Mouse (Mus musculus) heart, embryonic 15.5 days (tissue): Measurements from ENCODE around the gene Lyzl4. TPM values are rescaled to one million over a fixed set of nuclear protein-coding genes. Genes with fewer than 3 reads are reported as not detected.

Experiments used
- ATAC-seq: fragments of 200-750 bp; cut with Nextera tagmentation; replicated peaks from 2 replicates; pipeline ENCODE4 v1.8.0; 2017; ENCODE audit warnings: low read depth, moderate TSS enrichment; ENCODE audit not compliant: insufficient number of reproducible peaks, insufficient read depth, low FRiP score
- H3K27ac ChIP-seq: fragments of 300-500 bp; sonication (generic); 2 replicates; pipeline ENCODE4 v1.5.1; 2015; ENCODE audit warnings: mild to moderate bottlenecking, inconsistent platforms
- H3K27me3 ChIP-seq: fragments of 300-500 bp; sonication (generic); 2 replicates; pipeline ENCODE4 v1.6.1; 2015; ENCODE audit warnings: inconsistent platforms
- H3K36me3 ChIP-seq: fragments of 300-500 bp; sonication (generic); 2 replicates; pipeline ENCODE4 v1.6.1; 2015; ENCODE audit warnings: mild to moderate bottlenecking, inconsistent platforms
- H3K4me1 ChIP-seq: fragments of 300-500 bp; sonication (generic); replicated peaks from 2 replicates; pipeline ENCODE4 v1.6.1; 2015; ENCODE audit warnings: inconsistent platforms
- H3K4me2 ChIP-seq: fragments of 300-500 bp; sonication (generic); 2 replicates; pipeline ENCODE4 v1.6.1; 2015; ENCODE audit warnings: inconsistent platforms, mild to moderate bottlenecking, moderate library complexity
- H3K4me3 ChIP-seq: fragments of 300-500 bp; sonication (generic); 2 replicates; pipeline ENCODE4 v1.5.1; 2015; ENCODE audit warnings: mild to moderate bottlenecking, inconsistent platforms
- H3K9ac ChIP-seq: fragments of 300-500 bp; sonication (generic); 2 replicates; pipeline ENCODE4 v1.6.1; 2015; ENCODE audit warnings: mild to moderate bottlenecking, inconsistent platforms
- H3K9me3 ChIP-seq: fragments of 300-500 bp; sonication (generic); replicated peaks from 2 replicates; pipeline ENCODE4 v1.6.1; 2016; ENCODE audit warnings: inconsistent platforms
- WGBS: fragments of 180-500 bp; shearing (Covaris S2); methylation state at CpG from one replicate; pipeline ENCODE4 v1.1.7; 2015; ENCODE audit warnings: mixed read lengths; 5-methylcytosine and 5-hydroxymethylcytosine counted together
- polyA plus RNA-seq: library from polyadenylated mRNA; unstranded; fragments of >200 nt; fragmentation: Nextera tagmentation; extraction: Ambion mirVana; gene quantifications from 2 replicates; pipeline ENCODE4 v1.2.1, GENCODE M21; 2015

Lyzl4 gene
- polyA plus RNA-seq, 1 experiment from 2014 or later: 0.13 TPM

- H3K27ac ChIP-seq: no peak overlapping the region
- H3K36me3 ChIP-seq: no peaks in the 10 kb centered on the region
- no peak for ATAC-seq
- peaks cover 42% of the 10 kb centered on the region for H3K27me3 ChIP-seq
- H3K9me3 ChIP-seq: no peaks in the 10 kb centered on the region
- 46% methylated on average over 7 of the region's 7 CpGs for WGBS
- H3K4me2 ChIP-seq: no peak overlapping the region
- no peak overlapping the region for H3K9ac ChIP-seq
- H3K4me1 ChIP-seq: peaks cover 12% of the 10 kb centered on the region
- no peak overlapping the region for H3K4me3 ChIP-seq
Measured at GRCm38 (mm10) chr9:121647026-121647425, 5.1 kb upstream of the Lyzl4 start.

DNA sequence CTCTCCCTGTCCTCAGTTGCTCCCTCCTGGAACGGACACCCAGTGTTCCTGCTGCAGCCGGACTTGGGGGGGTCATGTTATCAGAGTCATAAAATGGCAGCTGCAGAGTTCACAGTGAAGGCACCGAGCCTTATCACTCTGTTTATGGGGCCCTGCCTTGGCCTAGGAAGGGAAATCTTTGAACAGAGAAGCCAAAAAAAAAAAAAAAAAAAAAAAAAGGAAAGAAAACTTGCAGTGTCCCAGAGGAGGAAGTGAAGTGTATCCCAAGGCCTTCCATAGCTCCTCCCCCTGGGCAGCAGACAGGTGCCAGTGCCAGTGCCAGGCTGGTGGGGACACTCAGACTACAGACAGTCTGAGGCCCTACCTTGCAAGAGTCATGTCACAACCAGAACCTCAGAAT lies 3.0 kb upstream of the Lyzl4 start:
- Histone ChIP-seq H3K27me3 (peaks cover 63% of the 10 kb centered on the region), H3K4me1 (peaks cover 21% of the 10 kb centered on the region), H3K4me2 (no peak overlapping the region), H3K9ac (no peak overlapping the region), H3K27ac (no peak overlapping the region), H3K36me3 (no peaks in the 10 kb centered on the region), H3K4me3 (no peak overlapping the region), H3K9me3 (no peaks in the 10 kb centered on the region)
- 28% methylated on average over 3 of the region's 3 CpGs for WGBS
- no peak for ATAC-seq

DNA sequence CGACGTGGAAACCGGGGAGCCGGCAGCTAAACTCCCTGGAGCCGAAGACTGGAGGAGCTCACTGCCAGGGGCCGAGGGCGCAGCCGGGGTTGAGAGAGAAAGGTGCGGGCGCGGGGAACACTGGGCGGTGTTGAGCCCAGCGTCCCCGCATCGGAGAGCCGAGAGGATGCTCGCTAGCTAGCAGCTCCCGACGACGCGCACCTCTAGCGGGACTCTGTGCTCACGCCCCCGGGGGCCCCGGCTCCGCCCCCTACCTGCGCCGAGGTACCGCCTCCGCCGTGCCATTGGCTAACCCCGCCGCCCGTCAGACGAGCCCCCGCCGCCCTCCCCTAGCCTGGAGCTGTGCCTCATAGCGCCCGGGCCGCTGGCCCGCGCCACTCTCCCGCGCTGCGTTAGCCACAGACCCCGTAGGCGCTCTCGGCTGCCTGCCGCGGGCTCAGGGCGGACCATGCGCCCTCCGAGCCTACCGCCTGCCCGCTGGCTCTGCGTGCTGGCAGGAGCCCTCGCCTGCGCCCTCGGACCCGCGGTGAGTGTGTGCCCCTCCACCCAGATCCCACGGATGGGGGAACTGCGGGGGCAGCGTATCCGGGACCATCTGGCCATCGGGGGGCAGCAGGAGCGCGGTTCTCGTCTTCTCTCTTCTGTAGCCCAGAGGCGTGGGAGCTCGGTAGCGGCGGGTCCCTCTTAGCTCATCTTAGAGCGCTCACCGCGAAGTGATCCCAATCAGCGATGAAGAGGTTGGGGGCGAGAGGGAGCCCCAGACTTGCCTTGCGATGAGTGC lies 695 bp upstream of the Lyzl4 start, which contains the start of gene Vipr1:
Gene Vipr1, plus strand, starts transcription at position 316 of the 781 bp plus-strand sequence.
- under 1% methylated on average over 65 of the region's 79 CpGs for WGBS
- Histone ChIP-seq H3K9me3 (no peaks in the 10 kb centered on the region), H3K4me3 (peak within 1 kb of the TSS; percentile 53), H3K27me3 (peaks cover 78% of the 10 kb centered on the region), H3K9ac (peak within 1 kb of the TSS; percentile 48), H3K27ac (no peak within 1 kb of the TSS), H3K4me2 (peak within 1 kb of the TSS; percentile 92), H3K4me1 (peaks cover 21% of the 10 kb centered on the region), H3K36me3 (no peaks in the 10 kb centered on the region)
- ATAC-seq: peak; percentile 50

DNA sequence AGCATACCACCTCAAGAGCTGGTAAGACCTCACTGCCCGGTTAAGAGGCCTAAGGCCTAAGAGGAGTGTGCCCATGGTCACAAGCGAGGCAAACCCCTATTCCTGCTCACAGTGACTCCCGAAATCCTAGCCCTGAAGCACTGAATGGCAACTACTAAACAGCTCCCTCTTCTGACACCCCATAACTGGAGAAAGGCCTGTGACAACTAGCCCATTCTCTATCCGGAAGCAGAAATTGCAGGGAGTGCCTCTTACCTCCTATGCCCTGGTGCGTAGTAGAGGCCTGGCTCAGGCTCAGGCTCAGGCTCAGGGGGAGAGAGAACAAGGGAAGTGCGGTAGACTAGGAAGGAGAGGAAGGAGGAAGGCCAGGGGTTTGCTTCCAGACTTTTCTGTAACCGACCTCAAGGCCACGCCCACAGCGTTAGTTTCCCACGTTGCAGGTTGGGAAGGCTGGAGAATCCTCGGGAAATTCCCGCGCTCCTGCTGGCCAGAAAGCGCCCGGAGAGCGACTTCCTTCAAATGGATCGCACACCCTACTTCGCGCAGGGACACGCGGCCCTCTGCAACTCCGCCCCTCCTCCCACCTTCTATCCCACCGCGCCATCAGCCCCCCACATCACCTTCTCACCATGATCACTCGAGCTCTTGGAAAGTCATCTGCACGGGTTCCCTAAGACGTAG lies 521 bp downstream of the Lyzl4 start:
- Histone ChIP-seq H3K4me2 (peak overlapping the region; percentile 92), H3K9ac (no peak overlapping the region)
- no peak for ATAC-seq

DNA sequence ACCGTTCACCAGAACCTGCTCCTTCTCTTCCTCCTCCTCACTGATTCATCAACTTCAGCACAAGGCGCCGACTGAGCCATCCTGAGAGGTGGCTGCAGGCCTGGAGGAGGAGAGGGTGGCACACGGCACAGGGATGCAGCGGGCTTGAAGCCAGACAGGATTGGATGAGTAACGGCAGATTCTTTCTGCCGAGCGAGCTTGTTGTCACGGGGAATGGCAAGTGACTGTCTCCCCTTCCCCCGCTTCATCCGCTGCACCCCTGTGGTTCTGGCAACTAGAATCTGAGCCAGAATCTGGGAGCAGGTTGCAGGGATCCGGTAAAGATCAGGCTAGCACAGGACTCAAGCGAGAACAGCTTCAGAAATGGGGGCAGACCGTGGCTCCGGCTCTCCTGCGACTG lies 2.1 kb downstream of the Lyzl4 start:
- 51% methylated on average over 16 of the region's 16 CpGs for WGBS

More for the DNA sequence above, 521 bp downstream of the Lyzl4 start:
- Histone ChIP-seq H3K36me3 (no peaks in the 10 kb centered on the region), H3K4me1 (peaks cover 21% of the 10 kb centered on the region), H3K27me3 (peaks cover 82% of the 10 kb centered on the region), H3K27ac (no peak overlapping the region), H3K9me3 (no peaks in the 10 kb centered on the region), H3K4me3 (peak overlapping the region; percentile 53)
- 12% methylated on average over 27 of the region's 27 CpGs for WGBS

GRCm38 (mm10) chr9:121635835-121636576 lies 5.9 kb downstream of the Lyzl4 start:
- 52% methylated on average over 7 of the region's 7 CpGs for WGBS
- H3K4me3 ChIP-seq: no peak overlapping the region
- no peaks in the 10 kb centered on the region for H3K36me3 ChIP-seq
- no peaks in the 10 kb centered on the region for H3K9me3 ChIP-seq
- no peak overlapping the region for H3K27ac ChIP-seq
- H3K27me3 ChIP-seq: peaks cover 49% of the 10 kb centered on the region
- H3K9ac ChIP-seq: no peak overlapping the region
- H3K4me2 ChIP-seq: no peak overlapping the region
- peaks cover 7% of the 10 kb centered on the region for H3K4me1 ChIP-seq
- no peak for ATAC-seq

More for the DNA sequence above, 2.1 kb downstream of the Lyzl4 start:
- no peak for ATAC-seq
- Histone ChIP-seq H3K9me3 (no peaks in the 10 kb centered on the region), H3K9ac (no peak overlapping the region), H3K27me3 (peaks cover 81% of the 10 kb centered on the region), H3K4me3 (no peak overlapping the region), H3K4me1 (peaks cover 21% of the 10 kb centered on the region), H3K27ac (no peak overlapping the region), H3K4me2 (no peak overlapping the region), H3K36me3 (no peaks in the 10 kb centered on the region)

- no peak overlapping the region for H3K27ac ChIP-seq
- 62% methylated on average over 6 of the region's 6 CpGs for WGBS
- H3K36me3 ChIP-seq: no peaks in the 10 kb centered on the region
- H3K9me3 ChIP-seq: no peaks in the 10 kb centered on the region
- H3K4me1 ChIP-seq: peaks cover 7% of the 10 kb centered on the region
- H3K27me3 ChIP-seq: peaks cover 22% of the 10 kb centered on the region
- no peak overlapping the region for H3K9ac ChIP-seq
- H3K4me2 ChIP-seq: no peak overlapping the region
- no peak for ATAC-seq
- H3K4me3 ChIP-seq: no peak overlapping the region
Measured at GRCm38 (mm10) chr9:121633306-121633705, 8.6 kb downstream of the Lyzl4 start.

DNA sequence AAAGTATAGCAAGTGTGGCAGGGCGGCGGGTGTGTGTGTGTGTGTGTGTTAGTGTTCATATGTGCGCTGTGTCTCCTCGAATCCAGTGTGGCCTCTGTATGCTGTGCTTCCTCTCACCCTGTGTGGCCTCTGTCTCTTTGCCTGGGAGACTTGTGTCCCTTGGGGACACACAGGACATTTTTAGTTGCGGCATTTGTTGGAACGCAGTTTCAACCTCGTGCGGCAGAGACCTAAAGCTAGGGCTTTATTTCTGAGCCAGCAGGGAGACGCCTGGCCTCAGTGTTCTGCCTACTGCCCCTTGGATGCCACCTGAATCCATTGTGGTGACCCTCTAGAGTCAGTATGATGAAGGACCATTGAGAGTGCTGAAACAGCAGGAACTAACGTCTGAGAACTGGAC lies 9.0 kb downstream of the Lyzl4 start:
- no peak overlapping the region for H3K27ac ChIP-seq
- WGBS: 91% methylated on average over 10 of the region's 10 CpGs
- ATAC-seq: no peak
- no peak overlapping the region for H3K4me3 ChIP-seq
- no peaks in the 10 kb centered on the region for H3K9me3 ChIP-seq
- H3K27me3 ChIP-seq: peaks cover 20% of the 10 kb centered on the region
- no peak overlapping the region for H3K4me2 ChIP-seq
- no peaks in the 10 kb centered on the region for H3K36me3 ChIP-seq
- H3K4me1 ChIP-seq: peaks cover 7% of the 10 kb centered on the region
- no peak overlapping the region for H3K9ac ChIP-seq

- H3K4me1 ChIP-seq: peaks cover 7% of the 10 kb centered on the region
- no peaks in the 10 kb centered on the region for H3K36me3 ChIP-seq
- H3K27ac ChIP-seq: no peak overlapping the region
- no peak overlapping the region for H3K4me2 ChIP-seq
- no peak for ATAC-seq
- no peak overlapping the region for H3K4me3 ChIP-seq
- no peaks in the 10 kb centered on the region for H3K9me3 ChIP-seq
- no peak overlapping the region for H3K9ac ChIP-seq
- WGBS: 35% methylated on average over 4 of the region's 4 CpGs
- H3K27me3 ChIP-seq: peaks cover 20% of the 10 kb centered on the region
Measured at GRCm38 (mm10) chr9:121631946-121632345, 9.9 kb downstream of the Lyzl4 start.

GRCm38 (mm10) chr9:121630627-121631026 lies 11.3 kb downstream of the Lyzl4 start:
- H3K4me1 ChIP-seq: peaks cover 7% of the 10 kb centered on the region
- H3K4me2 ChIP-seq: no peak overlapping the region
- peaks cover 9% of the 10 kb centered on the region for H3K27me3 ChIP-seq
- H3K4me3 ChIP-seq: no peak overlapping the region
- H3K36me3 ChIP-seq: no peaks in the 10 kb centered on the region
- WGBS: 78% methylated on average over 1 of the region's 1 CpGs
- ATAC-seq: no peak
- H3K9ac ChIP-seq: no peak overlapping the region
- H3K27ac ChIP-seq: no peak overlapping the region
- H3K9me3 ChIP-seq: no peaks in the 10 kb centered on the region

GRCm38 (mm10) chr9:121624920-121625319 lies 17.0 kb downstream of the Lyzl4 start:
- H3K4me3 ChIP-seq: no peak overlapping the region
- no peaks in the 10 kb centered on the region for H3K27me3 ChIP-seq
- H3K36me3 ChIP-seq: no peaks in the 10 kb centered on the region
- H3K4me2 ChIP-seq: no peak overlapping the region
- 0 out of 2 replicates have a peak, but pooled peaks cover 3% of the 10 kb centered on the region for H3K4me1 ChIP-seq
- H3K27ac ChIP-seq: no peak overlapping the region
- 82% methylated on average over 2 of the region's 2 CpGs for WGBS
- no peak overlapping the region for H3K9ac ChIP-seq
- no peak for ATAC-seq
- no peaks in the 10 kb centered on the region for H3K9me3 ChIP-seq
